Mouse (Mus musculus) small intestine, adult 2 months (tissue): ENCODE measurements around the gene Slc51a.

Experiments
- CTCF ChIP-seq: fragments of 200-500 bp; IDR thresholded peaks from 2 replicates; pipeline ENCODE4 v1.5.1; 2012; ENCODE audit warnings: low read depth, mild to moderate bottlenecking, control low read depth, inconsistent platforms, low read length, moderate library complexity, mixed read lengths; ENCODE audit not compliant: insufficient replicate concordance, insufficient read length; ENCODE audit errors: extremely low read depth
- POLR2A ChIP-seq: fragments of 200-500 bp; IDR thresholded peaks from 2 replicates; pipeline ENCODE4 v1.6.1; 2012; ENCODE audit warnings: low read depth, mild to moderate bottlenecking, control low read depth, inconsistent platforms, low read length, moderate library complexity

GRCm38 (mm10) chr16:32456761-32457160 is 30.9 kb downstream of the Slc51a start:
- TF ChIP-seq CTCF (no peak), POLR2A (no peak)
